Mouse (Mus musculus) olfactory bulb, adult 2 months (tissue): Measurements from ENCODE around the gene Ndufa7.

Experiments
- CTCF ChIP-seq: fragments of 200-500 bp; IDR thresholded peaks from 2 replicates; pipeline ENCODE4 v1.5.1; 2012; ENCODE audit warnings: low read depth, mild to moderate bottlenecking, low read length, moderate library complexity; ENCODE audit not compliant: insufficient read depth
- POLR2A ChIP-seq: fragments of 200-500 bp; IDR thresholded peaks from 2 replicates; pipeline ENCODE4 v1.6.1; 2012; ENCODE audit warnings: mild to moderate bottlenecking, low read depth, low read length, moderate library complexity; ENCODE audit not compliant: insufficient read depth

GRCm38 (mm10) chr17:33822436-33822959 lies 1.9 kb upstream of the Ndufa7 start:
- TF ChIP-seq CTCF, result no peak
- TF ChIP-seq POLR2A, result no peak
